Mouse (Mus musculus): ENCODE data around the gene Ier3. TPM values are rescaled to one million over a fixed set of nuclear protein-coding genes. Genes with fewer than 3 reads are reported as not detected.

Ier3 gene
- polyA plus RNA-seq, 1 experiment, result 33.3 TPM

DNA sequence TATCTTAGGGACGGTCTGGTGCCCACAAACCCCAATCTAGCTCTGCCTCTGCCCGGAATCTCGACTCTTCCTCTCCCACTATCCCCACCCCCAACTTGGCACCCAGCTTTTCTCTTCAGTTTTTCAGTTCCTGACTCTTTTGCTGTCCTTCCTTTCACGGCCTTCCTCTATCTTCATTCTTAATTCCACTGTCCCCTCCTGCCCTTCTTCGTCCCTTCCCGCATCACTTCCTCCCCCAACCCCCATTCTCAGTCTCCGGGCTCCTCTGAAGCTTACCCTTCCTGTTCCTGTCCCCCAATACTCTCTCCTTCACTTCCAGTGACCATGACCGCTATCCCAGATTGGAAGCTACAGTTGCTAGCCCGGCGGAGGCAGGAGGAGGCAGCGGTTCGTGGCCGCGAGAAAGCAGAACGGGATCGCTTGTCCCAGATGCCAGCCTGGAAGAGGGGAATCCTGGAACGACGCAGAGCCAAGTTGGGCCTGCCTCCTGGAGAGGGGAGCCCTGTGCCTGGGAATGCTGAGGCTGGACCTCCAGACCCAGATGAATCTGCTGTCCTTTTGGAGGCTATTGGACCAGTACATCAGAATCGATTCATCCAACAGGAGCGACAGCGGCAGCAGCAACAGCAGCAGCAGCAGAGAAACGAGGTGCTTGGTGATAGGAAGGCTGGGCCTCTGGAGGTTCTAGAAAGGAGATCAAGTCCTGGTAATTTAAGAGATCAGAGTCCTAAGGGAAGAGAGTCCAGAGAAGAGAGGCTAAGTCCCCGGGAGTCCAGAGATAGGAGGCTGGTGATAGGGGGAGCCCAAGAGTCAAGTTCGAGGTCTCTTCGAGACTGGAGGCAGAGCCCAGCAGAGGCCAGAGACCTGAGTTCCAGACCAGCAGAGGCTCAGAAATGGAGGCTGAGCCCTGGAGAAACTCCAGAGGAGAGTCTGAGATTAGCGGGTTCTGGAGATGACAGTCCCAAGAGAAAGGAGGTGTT, 45.7 kb downstream of the Ier3 start:
- TF ChIP-seq GATA1 (IDR thresholded peaks at IDR 0.05; ENCODE audit: low read length), result no peak

DNA sequence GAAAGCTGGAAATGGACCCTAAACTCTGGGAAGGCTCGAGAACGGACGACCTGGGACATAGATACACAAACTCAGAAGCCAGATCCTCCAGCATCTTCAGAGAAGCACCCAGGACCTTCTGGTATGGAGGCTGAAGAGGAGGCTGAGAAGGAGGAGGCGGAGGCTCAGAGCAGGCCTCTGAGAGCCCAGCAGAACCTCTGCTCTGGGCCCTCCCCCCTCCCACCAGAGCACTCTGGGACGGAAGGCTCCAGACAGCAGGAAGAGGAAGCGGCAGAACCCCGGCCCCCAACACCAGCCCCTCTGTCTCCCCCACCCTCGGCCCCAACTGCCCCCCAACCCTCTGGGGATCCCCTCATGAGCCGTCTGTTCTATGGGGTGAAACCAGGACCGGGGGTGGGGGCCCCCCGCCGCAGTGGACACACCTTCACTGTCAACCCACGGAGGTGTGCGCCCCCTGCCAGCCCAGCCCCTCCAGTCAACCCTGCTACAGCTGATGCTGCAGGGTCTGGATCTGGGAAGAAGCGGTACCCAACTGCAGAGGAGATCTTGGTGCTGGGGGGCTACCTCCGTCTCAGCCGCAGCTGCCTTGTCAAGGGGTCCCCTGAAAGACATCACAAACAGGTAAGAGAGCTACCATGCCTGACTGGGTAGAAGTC, 46.8 kb downstream of the Ier3 start:
- no peak for TF ChIP-seq GATA1 (IDR thresholded peaks at IDR 0.05; ENCODE audit: low read length)

DNA sequence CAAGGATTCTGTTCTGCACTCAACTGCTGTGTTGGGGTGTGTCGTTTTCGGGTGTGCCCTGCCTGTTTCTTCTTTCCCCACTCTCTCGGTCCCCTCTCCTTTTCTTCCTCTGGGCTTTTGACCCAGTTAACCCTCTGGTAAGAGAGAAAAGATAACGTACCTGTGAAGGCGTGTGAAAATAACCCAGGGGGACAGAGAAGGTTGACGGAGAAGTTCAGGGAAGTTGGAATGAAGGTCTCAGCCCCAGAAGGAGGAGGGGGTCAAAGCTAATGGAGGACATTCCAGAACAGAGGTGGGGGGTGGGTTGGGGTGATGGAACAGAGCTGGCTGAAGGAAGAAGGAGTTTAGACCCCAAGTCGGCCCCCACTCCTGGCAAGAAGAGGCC, 47.5 kb downstream of the Ier3 start:
- no peak for TF ChIP-seq GATA1 (IDR thresholded peaks at IDR 0.05; ENCODE audit: low read length)

DNA sequence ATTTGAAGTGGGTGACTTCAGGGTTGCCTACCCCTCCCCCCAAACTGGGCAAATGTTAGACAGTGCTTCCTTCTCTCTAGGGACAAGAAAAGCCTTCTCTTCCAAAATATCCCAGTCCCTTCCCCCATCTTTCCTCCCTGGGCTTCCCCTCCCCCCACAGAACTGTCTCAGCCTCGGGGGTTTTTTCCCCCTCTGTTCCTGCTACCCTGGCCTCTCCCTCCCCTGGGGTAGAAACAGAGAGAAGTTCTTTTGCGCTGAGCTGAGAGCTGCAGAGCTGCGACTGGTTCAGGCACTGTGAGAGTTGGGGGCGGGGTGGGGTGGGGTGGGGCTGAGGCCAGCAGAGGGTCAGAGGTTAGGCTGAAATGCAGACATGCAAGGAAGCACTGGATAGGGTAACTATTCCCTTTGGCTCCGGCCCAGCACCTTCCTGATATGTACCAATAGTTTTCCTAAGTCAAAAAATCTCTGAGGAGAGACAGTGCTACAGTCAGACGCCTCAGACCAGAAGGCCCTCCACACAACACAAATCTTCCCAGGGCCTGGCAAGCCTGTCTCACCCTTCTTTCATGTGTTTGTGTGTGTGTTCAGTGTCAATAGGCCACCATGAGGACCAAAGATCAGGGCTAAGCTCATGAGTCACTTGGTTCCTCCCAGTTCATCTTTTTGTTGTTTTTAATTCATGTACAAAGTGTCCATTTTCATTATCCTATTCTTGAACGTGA, 48.0 kb downstream of the Ier3 start:
- no peak for TF ChIP-seq GATA1 (IDR thresholded peaks at IDR 0.05; ENCODE audit: low read length)

DNA sequence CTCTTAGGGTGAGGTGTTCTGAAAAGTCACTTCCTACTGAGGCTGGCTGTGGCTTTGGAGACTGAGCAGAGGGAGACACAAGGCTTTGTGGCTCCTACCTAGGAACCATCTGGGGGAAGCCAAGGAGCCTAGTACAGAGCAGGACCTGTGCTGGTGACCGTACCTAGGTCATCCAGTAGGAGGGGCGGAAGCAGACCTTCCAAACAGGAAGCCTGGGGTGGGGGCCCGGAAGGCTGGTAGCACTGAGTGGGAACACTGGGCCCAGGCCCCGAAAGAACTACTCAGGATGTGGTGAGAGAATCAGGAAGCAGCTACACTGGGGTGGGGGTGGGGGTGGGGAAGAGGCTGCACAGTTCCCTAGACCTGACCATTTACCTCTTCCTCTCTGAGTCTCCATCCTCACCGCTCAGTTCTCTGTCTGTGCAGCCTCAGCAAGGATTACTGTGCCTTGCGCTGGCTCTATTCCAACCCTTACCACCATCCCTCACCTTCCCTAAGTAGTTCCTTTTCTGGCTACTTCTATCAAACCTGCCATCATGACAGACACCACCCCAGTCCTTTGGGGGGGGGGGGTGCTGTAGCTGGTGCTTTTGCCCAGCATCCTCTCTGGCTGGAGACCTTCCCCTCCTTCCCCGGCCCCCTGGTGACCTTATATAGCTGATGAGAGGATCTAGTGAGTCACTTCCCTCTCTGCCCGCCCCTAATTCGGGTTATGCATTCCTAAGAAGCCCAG, 48.8 kb downstream of the Ier3 start:
- TF ChIP-seq GATA1 (IDR thresholded peaks at IDR 0.05; ENCODE audit: low read length), result no peak

DNA sequence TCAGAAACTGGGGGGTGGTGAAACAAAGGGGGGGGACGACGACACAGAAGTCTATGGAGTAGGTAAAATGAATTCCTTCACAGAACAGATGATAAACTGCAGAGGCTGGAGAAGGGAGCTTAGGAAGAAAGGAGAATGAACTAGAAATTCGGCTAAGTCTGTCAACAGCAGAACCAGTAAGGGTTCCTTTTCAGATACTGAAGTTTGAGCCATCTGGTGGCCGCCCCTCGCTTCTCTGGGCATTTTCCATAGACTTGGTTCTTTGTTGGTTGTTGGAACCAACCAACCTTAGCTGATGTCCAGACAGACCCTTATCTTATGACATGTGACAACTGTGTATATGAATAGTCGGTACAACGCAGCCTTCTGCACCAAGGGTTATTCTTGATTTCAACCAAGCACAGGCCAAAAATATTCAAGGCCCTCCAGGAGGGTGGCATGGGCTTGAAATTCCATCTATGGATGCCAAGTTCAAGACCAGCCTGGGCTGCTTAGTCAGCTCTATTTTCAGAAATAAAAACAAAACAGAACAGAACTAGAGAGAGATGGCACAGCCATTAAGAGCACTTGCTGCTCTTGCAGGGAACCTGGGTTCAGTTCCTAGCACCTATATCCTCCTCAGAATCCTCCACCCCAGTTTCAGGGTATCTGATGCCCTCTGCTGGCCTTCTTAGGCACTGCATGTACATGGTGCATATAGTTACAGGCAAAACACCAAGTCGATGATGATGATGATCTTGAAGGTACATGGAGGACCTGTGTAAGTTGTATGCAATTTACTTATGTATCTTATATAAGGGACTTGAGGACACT, 49.6 kb downstream of the Ier3 start:
- no peak for TF ChIP-seq GATA1 (IDR thresholded peaks at IDR 0.05; ENCODE audit: low read length)

Other genes with a start within 250 kb of the Ier3 start
- gene Sfta2, start 220.1 kb upstream of the Ier3 start, polyA plus RNA-seq (2012), result not detected in 2 replicates
- gene Gm9573, start 195.0 kb upstream of the Ier3 start, polyA plus RNA-seq (2012), result not detected in 2 replicates
- gene Mucl3, start 178.0 kb upstream of the Ier3 start, polyA plus RNA-seq (2012), result not detected in 2 replicates
- 100 and 135 TPM in 2 replicates for gene Vars2, start 154.1 kb upstream of the Ier3 start, polyA plus RNA-seq (2012)
- 20.1 and 28.1 TPM in 2 replicates for gene Gtf2h4, start 147.9 kb upstream of the Ier3 start, polyA plus RNA-seq (2012)
- gene Ddr1, start 117.1 kb upstream of the Ier3 start, polyA plus RNA-seq (2012), result 0.02 and 0.03 TPM in 2 replicates
- 85.3 and 87.0 TPM in 2 replicates for gene Flot1, start 1.5 kb downstream of the Ier3 start, polyA plus RNA-seq (2012)
- 178 and 400 TPM in 2 replicates for gene Tubb5, start 16.6 kb downstream of the Ier3 start, polyA plus RNA-seq (2012)
- gene Mdc1, start 19.8 kb downstream of the Ier3 start, polyA plus RNA-seq (2012), result 22.5 and 24.1 TPM in 2 replicates
- gene Nrm, start 39.6 kb downstream of the Ier3 start, polyA plus RNA-seq (2012), result 13.8 and 21.9 TPM in 2 replicates
- 36.5 and 37.7 TPM in 2 replicates for gene Ppp1r18, start 43.9 kb downstream of the Ier3 start, polyA plus RNA-seq (2012)
- gene Dhx16, start 58.1 kb downstream of the Ier3 start, polyA plus RNA-seq (2012), result 65.8 and 80.6 TPM in 2 replicates
- 197 and 224 TPM in 2 replicates for gene 2310061I04Rik, start 75.7 kb downstream of the Ier3 start, polyA plus RNA-seq (2012)
- gene Atat1, start 88.4 kb downstream of the Ier3 start, polyA plus RNA-seq (2012), result 13.6 and 20.0 TPM in 2 replicates
- gene Mrps18b, start 94.7 kb downstream of the Ier3 start, polyA plus RNA-seq (2012), result 6.5 and 7.3 TPM in 2 replicates
- gene Ppp1r10, start 94.8 kb downstream of the Ier3 start, polyA plus RNA-seq (2012), result 47.9 and 54.1 TPM in 2 replicates
- gene Abcf1, start 148.1 kb downstream of the Ier3 start, polyA plus RNA-seq (2012), result 160 and 207 TPM in 2 replicates
- gene Gnl1, start 158.2 kb downstream of the Ier3 start, polyA plus RNA-seq (2012), result 117 and 120 TPM in 2 replicates
- gene Prr3, start 158.6 kb downstream of the Ier3 start, polyA plus RNA-seq (2012), result 37.1 and 43.4 TPM in 2 replicates
- 0.12 and 0.15 TPM in 2 replicates for gene H2-T24, start 198.9 kb downstream of the Ier3 start, polyA plus RNA-seq (2012)
- gene H2-T23, start 211.2 kb downstream of the Ier3 start, polyA plus RNA-seq (2012), result 4.8 and 5.6 TPM in 2 replicates
- 4.0 and 6.0 TPM in 2 replicates for gene H2-T22, start 221.1 kb downstream of the Ier3 start, polyA plus RNA-seq (2012)
- gene Gm6034, start 221.3 kb downstream of the Ier3 start, polyA plus RNA-seq (2012), result not detected in 2 replicates
- gene Gm11127, start 236.7 kb downstream of the Ier3 start, polyA plus RNA-seq (2012), result not detected in 2 replicates

All from G1E-ER4 (cell line).